Mouse (Mus musculus) G1E (cell line): ENCODE results near the gene Nrxn3. TPM values are rescaled to one million over a fixed set of nuclear protein-coding genes. Genes with fewer than 3 reads are reported as not detected.

Source experiments
- ATAC-seq: 2 replicates; pipeline ENCODE4 v1.8.0; 2016; ENCODE audit warnings: mild to moderate bottlenecking; ENCODE audit not compliant: insufficient number of reproducible peaks, poor library complexity, low FRiP score, severe bottlenecking; ENCODE audit errors: extremely low read depth
- DNase-seq: peaks from one replicate; pipeline ENCODE4 v3.0.0; 2012; ENCODE audit warnings: low spot score
- H3K27me3 ChIP-seq: 2 replicates; pipeline ENCODE4 v1.6.1; 2012; ENCODE audit warnings: mild to moderate bottlenecking, low read length, inconsistent platforms; ENCODE audit not compliant: insufficient read depth
- H3K36me3 ChIP-seq: replicated peaks from 2 replicates; pipeline ENCODE3; 2012; ENCODE audit warnings: mild to moderate bottlenecking, inconsistent platforms
- H3K4me1 ChIP-seq: 2 replicates; pipeline ENCODE4 v1.6.1; 2012; ENCODE audit warnings: low read depth, low read length, inconsistent platforms, mixed read lengths; ENCODE audit not compliant: insufficient read depth
- H3K4me3 ChIP-seq: 2 replicates; pipeline ENCODE4 v1.5.1; 2012; ENCODE audit warnings: low read depth, mild to moderate bottlenecking, inconsistent platforms, low read length, moderate library complexity, mixed read lengths
- H3K9me3 ChIP-seq: replicated peaks from 2 replicates; pipeline ENCODE4 v1.6.1; 2012; ENCODE audit warnings: inconsistent platforms
- CTCF ChIP-seq: IDR thresholded peaks from 2 replicates; pipeline ENCODE4 v1.5.1; 2012; ENCODE audit warnings: low read depth, low read length, inconsistent platforms, mixed read lengths
- GATA1 ChIP-seq: IDR thresholded peaks from 2 replicates; pipeline ENCODE4 v1.6.1; 2012; ENCODE audit warnings: borderline replicate concordance, low read length, inconsistent platforms, mixed read lengths
- GATA2 ChIP-seq: IDR thresholded peaks from 2 replicates; pipeline ENCODE4 v1.6.1; 2012; ENCODE audit warnings: low read depth, low read length, inconsistent platforms, borderline replicate concordance
- POLR2AphosphoS5 ChIP-seq: IDR thresholded peaks from 2 replicates; pipeline ENCODE4 v1.6.1; 2012; ENCODE audit warnings: low read depth, low read length, inconsistent platforms; ENCODE audit not compliant: insufficient replicate concordance
- TAL1 ChIP-seq: conservative IDR thresholded peaks from 2 replicates; pipeline ENCODE4 v1.6.1; 2012; ENCODE audit warnings: low read depth, low read length, inconsistent platforms, mixed read lengths
- polyA plus RNA-seq: library from polyadenylated mRNA; stranded (reverse); fragments of >175 nt; gene quantifications from 2 replicates; pipeline ENCODE4 v1.2.3, GENCODE M21; 2012
- total RNA-seq, 2 experiments: library from RNA; stranded (forward) in 1 of 2; stranded (reverse) in 1 of 2; fragments of 200-1000 nt in 1 of 2; fragments of >200 nt in 1 of 2; fragmentation: Nextera tagmentation in 1 of 2; gene quantifications; 2 replicates each; pipeline ENCODE4 v1.2.3; 2014 to 2017

The Nrxn3 gene
- total and polyA plus RNA-seq, 3 experiments, result 0.22 TPM; not detected in 2

- no peaks in the 10 kb centered on the region for H3K27me3 ChIP-seq
- no peaks in the 10 kb centered on the region for H3K4me1 ChIP-seq
- no peak for TF ChIP-seq POLR2AphosphoS5
- TF ChIP-seq GATA1, result no peak
- TF ChIP-seq CTCF, result no peak
- TF ChIP-seq GATA2, result no peak
- TF ChIP-seq TAL1, result no peak
- no peak overlapping the region for H3K4me3 ChIP-seq
- DNase-seq (no peak), ATAC-seq (no peak)
- no peaks in the 10 kb centered on the region for H3K36me3 ChIP-seq
- H3K9me3 ChIP-seq, result peaks cover 16% of the 10 kb centered on the region
These were observed 869.8 kb downstream of the Nrxn3 start for GRCm38 (mm10) chr12:89592459-89592858.

GRCm38 (mm10) chr12:89613670-89614069 is 891.0 kb downstream of the Nrxn3 start:
- Histone ChIP-seq H3K36me3 (no peaks in the 10 kb centered on the region), H3K27me3 (no peaks in the 10 kb centered on the region), H3K4me3 (no peak overlapping the region), H3K4me1 (no peaks in the 10 kb centered on the region), H3K9me3 (peaks cover 2% of the 10 kb centered on the region; the same call in 1 of the 2 replicates)
- TF ChIP-seq CTCF (no peak), POLR2AphosphoS5 (no peak)
- no peak for ATAC-seq
- DNase-seq, result no peak

- TF ChIP-seq CTCF (no peak), POLR2AphosphoS5 (no peak), GATA2 (no peak), TAL1 (no peak), GATA1 (no peak)
These were observed 903.1 kb downstream of the Nrxn3 start for GRCm38 (mm10) chr12:89625746-89626145.

GRCm38 (mm10) chr12:89640046-89640445 is 917.4 kb downstream of the Nrxn3 start:
- H3K36me3 ChIP-seq, result no peaks in the 10 kb centered on the region
- TF ChIP-seq POLR2AphosphoS5, result no peak
- TF ChIP-seq TAL1, result no peak
- TF ChIP-seq CTCF, result no peak
- TF ChIP-seq GATA2, result no peak
- TF ChIP-seq GATA1, result no peak
- ATAC-seq (no peak), DNase-seq (no peak)
- H3K9me3 ChIP-seq, result peaks cover 10% of the 10 kb centered on the region; the same call in 1 of the 2 replicates
- no peaks in the 10 kb centered on the region for H3K4me1 ChIP-seq
- H3K27me3 ChIP-seq, result no peaks in the 10 kb centered on the region
- H3K4me3 ChIP-seq, result no peak overlapping the region

More at GRCm38 (mm10) chr12:89625746-89626145, 903.1 kb downstream of the Nrxn3 start:
- no peaks in the 10 kb centered on the region for H3K36me3 ChIP-seq
- no peaks in the 10 kb centered on the region for H3K27me3 ChIP-seq
- H3K4me1 ChIP-seq, result no peaks in the 10 kb centered on the region
- H3K4me3 ChIP-seq, result no peak overlapping the region
- no peak for ATAC-seq
- H3K9me3 ChIP-seq, result peaks cover 4% of the 10 kb centered on the region
- DNase-seq, result no peak

GRCm38 (mm10) chr12:89641460-89641859 is 918.8 kb downstream of the Nrxn3 start:
- no peak for DNase-seq
- no peak for ATAC-seq

GRCm38 (mm10) chr12:89653211-89653610 is 930.5 kb downstream of the Nrxn3 start:
- TF ChIP-seq GATA2 (no peak), CTCF (no peak), TAL1 (no peak), POLR2AphosphoS5 (no peak), GATA1 (no peak)
- Histone ChIP-seq H3K4me3 (no peak overlapping the region), H3K9me3 (peaks cover 16% of the 10 kb centered on the region), H3K4me1 (no peaks in the 10 kb centered on the region), H3K27me3 (no peaks in the 10 kb centered on the region), H3K36me3 (no peaks in the 10 kb centered on the region)
- no peak for ATAC-seq
- no peak for DNase-seq

More at GRCm38 (mm10) chr12:89641460-89641859, 918.8 kb downstream of the Nrxn3 start:
- no peaks in the 10 kb centered on the region for H3K4me1 ChIP-seq
- no peaks in the 10 kb centered on the region for H3K27me3 ChIP-seq
- H3K9me3 ChIP-seq, result peaks cover 9% of the 10 kb centered on the region; the same call in 1 of the 2 replicates
- H3K36me3 ChIP-seq, result no peaks in the 10 kb centered on the region
- H3K4me3 ChIP-seq, result no peak overlapping the region
- TF ChIP-seq GATA2, result no peak
- no peak for TF ChIP-seq GATA1
- TF ChIP-seq TAL1, result no peak

GRCm38 (mm10) chr12:89661219-89661618 is 938.5 kb downstream of the Nrxn3 start:
- no peaks in the 10 kb centered on the region for H3K27me3 ChIP-seq
- no peaks in the 10 kb centered on the region for H3K4me1 ChIP-seq
- ATAC-seq (no peak), DNase-seq (no peak)
- no peak overlapping the region for H3K4me3 ChIP-seq
- TF ChIP-seq GATA2 (no peak), TAL1 (no peak), CTCF (no peak), GATA1 (no peak), POLR2AphosphoS5 (no peak)
- H3K9me3 ChIP-seq, result peaks cover 6% of the 10 kb centered on the region
- H3K36me3 ChIP-seq, result no peaks in the 10 kb centered on the region
